Mouse (Mus musculus) myocyte (in vitro differentiated cells): Measurements from ENCODE around the gene Ndufa11.
A peak's percentile ranks its signal among the peaks of the same experiment; 100 is the strongest.

ENCODE experiments used
- CEBPB ChIP-seq: IDR thresholded peaks from 2 replicates; pipeline ENCODE4 v1.6.1; 2011; ENCODE audit warnings: mild to moderate bottlenecking, moderate library complexity; ENCODE audit not compliant: poor library complexity, insufficient read depth, severe bottlenecking
- E2F4 ChIP-seq: IDR thresholded peaks from one replicate; pipeline ENCODE4 v1.6.1; 2011; ENCODE audit warnings: mild to moderate bottlenecking, control low read depth, moderate library complexity; ENCODE audit not compliant: insufficient read depth
- MAX ChIP-seq: IDR thresholded peaks from one replicate; pipeline ENCODE4 v1.6.1; 2011; ENCODE audit warnings: low read depth, mild to moderate bottlenecking, control low read depth
- MYOD1 ChIP-seq, 3 experiments: IDR thresholded peaks; one replicate each; pipeline ENCODE4 v1.6.1; 2011; ENCODE audit warnings: control low read depth in 2 of 3, low read depth in 2 of 3, mild to moderate bottlenecking in 2 of 3, moderate library complexity in 1 of 3; ENCODE audit not compliant: insufficient read length in 2 of 3, control insufficient read depth in 1 of 3
- POLR2A ChIP-seq: IDR thresholded peaks from one replicate; pipeline ENCODE4 v1.6.1; 2011; ENCODE audit warnings: low read depth, mild to moderate bottlenecking, control low read depth, moderate library complexity; ENCODE audit not compliant: insufficient read length
- POLR2AphosphoS2 ChIP-seq: IDR thresholded peaks from one replicate; pipeline ENCODE4 v1.6.1; 2011; ENCODE audit warnings: low read depth, control low read depth; ENCODE audit not compliant: insufficient read length
- SRF ChIP-seq: IDR thresholded peaks from one replicate; pipeline ENCODE4 v1.6.1; 2011; ENCODE audit warnings: low read depth; ENCODE audit not compliant: control insufficient read depth, insufficient read length
- TCF12 ChIP-seq: IDR thresholded peaks from one replicate; pipeline ENCODE4 v1.6.1; 2011; ENCODE audit warnings: mild to moderate bottlenecking, control low read depth; ENCODE audit not compliant: poor library complexity, insufficient read depth, severe bottlenecking
- USF1 ChIP-seq: IDR thresholded peaks from one replicate; pipeline ENCODE4 v1.6.1; 2011; ENCODE audit warnings: low read depth, mild to moderate bottlenecking, control low read depth, moderate library complexity

GRCm38 (mm10) chr17:56717363-56718058 lies at the start of gene Ndufa11, which contains the start of gene Vmac:
- peak; percentile 96 for TF ChIP-seq POLR2A
- TF ChIP-seq SRF: no peak
- TF ChIP-seq TCF12: no peak
- no peak for TF ChIP-seq USF1
- peak; percentile 89 for TF ChIP-seq POLR2AphosphoS2
- no peak for TF ChIP-seq MAX
- TF ChIP-seq MYOD1 (IDR thresholded peaks at IDR 0.05; ENCODE audit: control insufficient read depth in 1 of 3, insufficient read length in 2 of 3, low read depth in 2 of 3): peak in 1 of 3 experiments; percentile 8
- no peak for TF ChIP-seq E2F4
- no peak for TF ChIP-seq CEBPB
